Mouse (Mus musculus) embryonic facial prominence, embryonic 15.5 days (tissue): ENCODE results near the gene Vmo1. TPM values are rescaled to one million over a fixed set of nuclear protein-coding genes. Genes with fewer than 3 reads are reported as not detected.
A peak's percentile ranks its signal among the peaks of the same experiment; 100 is the strongest.

ENCODE experiments used
- ATAC-seq: fragments of 200-750 bp; cut with Nextera tagmentation; 2 replicates; pipeline ENCODE4 v1.8.0; 2017; ENCODE audit warnings: low read depth, moderate TSS enrichment; ENCODE audit not compliant: insufficient number of reproducible peaks, low FRiP score, low TSS enrichment
- H3K27ac ChIP-seq: fragments of 300-500 bp; sonication (generic); replicated peaks from 2 replicates; pipeline ENCODE4 v1.5.1; 2015; ENCODE audit warnings: mild to moderate bottlenecking, inconsistent platforms
- H3K27me3 ChIP-seq: fragments of 300-500 bp; sonication (generic); 2 replicates; pipeline ENCODE4 v1.6.1; 2015; ENCODE audit warnings: inconsistent platforms
- H3K36me3 ChIP-seq: fragments of 300-500 bp; sonication (generic); 2 replicates; pipeline ENCODE4 v1.6.1; 2015; ENCODE audit warnings: mild to moderate bottlenecking, inconsistent platforms
- H3K4me1 ChIP-seq: fragments of 300-500 bp; sonication (generic); 2 replicates; pipeline ENCODE4 v1.6.1; 2015; ENCODE audit warnings: inconsistent platforms
- H3K4me2 ChIP-seq: fragments of 300-500 bp; sonication (generic); replicated peaks from 2 replicates; pipeline ENCODE4 v1.6.1; 2015; ENCODE audit warnings: mild to moderate bottlenecking, inconsistent platforms
- H3K4me3 ChIP-seq: fragments of 300-500 bp; sonication (generic); replicated peaks from 2 replicates; pipeline ENCODE4 v1.5.1; 2015; ENCODE audit warnings: mild to moderate bottlenecking, inconsistent platforms
- H3K9ac ChIP-seq: fragments of 300-500 bp; sonication (generic); 2 replicates; pipeline ENCODE4 v1.6.1; 2015; ENCODE audit warnings: inconsistent platforms
- H3K9me3 ChIP-seq: fragments of 300-500 bp; sonication (generic); replicated peaks from 2 replicates; pipeline ENCODE4 v1.6.1; 2016; ENCODE audit warnings: inconsistent platforms
- WGBS: fragments of 180-500 bp; shearing (Covaris S2); methylation state at CpG from one replicate; pipeline ENCODE4 v1.1.7; 2015; 5-methylcytosine and 5-hydroxymethylcytosine counted together
- polyA plus RNA-seq: library from polyadenylated mRNA; unstranded; fragments of >200 nt; fragmentation: Nextera tagmentation; extraction: Ambion mirVana; gene quantifications from 2 replicates; pipeline ENCODE4 v1.2.1, GENCODE M21; 2015

Vmo1 gene
- polyA plus RNA-seq, 1 experiment from 2014 or later, result 0.60 TPM

DNA sequence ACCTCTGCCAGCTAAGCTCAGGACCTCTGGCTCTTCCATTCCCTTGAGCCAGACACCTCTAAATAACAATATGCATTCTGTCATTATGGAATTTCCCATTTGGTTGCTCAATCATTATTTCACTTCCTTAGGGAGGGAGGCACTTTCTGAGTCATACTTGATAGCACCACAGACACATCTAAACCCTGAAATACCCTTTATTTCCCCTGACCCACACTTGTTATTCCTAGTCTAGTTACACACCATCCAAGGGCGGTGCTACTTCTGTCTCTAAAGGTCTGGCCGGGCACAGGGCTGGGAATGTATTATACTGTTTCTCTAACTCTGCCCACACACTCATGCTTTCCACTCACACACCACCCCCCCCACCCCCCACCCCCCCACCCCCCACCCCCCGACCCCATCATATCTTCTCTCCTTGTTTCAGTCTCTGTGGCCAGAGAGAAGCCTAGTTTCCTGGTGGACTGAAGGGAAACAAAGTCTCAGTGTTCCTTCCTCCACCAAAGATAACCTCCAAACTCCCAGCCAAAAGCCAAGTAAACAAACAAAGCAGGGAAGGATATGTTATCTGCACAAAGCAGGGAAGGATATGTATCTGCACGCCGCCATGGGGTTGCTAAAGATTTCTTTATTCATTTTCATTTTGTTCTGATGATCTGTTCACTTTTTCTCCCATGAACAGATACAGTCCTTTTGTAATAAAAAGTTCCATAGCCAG lies 46.4 kb downstream of the Vmo1 start:
- Histone ChIP-seq H3K36me3 (no peaks in the 10 kb centered on the region), H3K27ac (no peak overlapping the region), H3K4me2 (no peak overlapping the region), H3K27me3 (peaks cover 19% of the 10 kb centered on the region), H3K9me3 (no peaks in the 10 kb centered on the region), H3K4me1 (peaks cover 17% of the 10 kb centered on the region), H3K9ac (no peak overlapping the region), H3K4me3 (no peak overlapping the region)
- no peak for ATAC-seq
- 76% methylated on average over 5 of the region's 5 CpGs for WGBS

DNA sequence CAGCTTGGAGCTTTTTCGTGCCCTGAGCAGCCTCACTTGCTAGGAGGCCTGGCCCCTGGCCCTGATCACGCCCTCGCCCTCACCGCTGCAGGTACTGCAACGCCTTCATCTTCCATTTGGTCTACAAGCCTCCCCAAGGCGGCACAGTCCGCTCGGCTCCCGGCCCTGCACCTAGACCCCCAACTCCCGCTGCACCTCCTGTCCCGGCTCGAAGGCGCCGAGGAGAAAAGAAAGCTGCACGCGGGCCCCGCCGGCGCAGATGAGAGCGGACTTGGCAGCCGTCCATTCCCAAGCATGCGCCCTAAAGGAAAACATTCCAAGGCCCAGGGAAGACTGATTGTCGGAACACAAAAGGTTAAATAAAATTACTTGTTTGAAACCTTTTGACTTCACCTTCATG lies 48.6 kb downstream of the Vmo1 start:
- Histone ChIP-seq H3K4me2 (peak overlapping the region; percentile 51), H3K27me3 (peaks cover 21% of the 10 kb centered on the region), H3K27ac (no peak overlapping the region), H3K4me3 (peak overlapping the region; percentile 24), H3K36me3 (no peaks in the 10 kb centered on the region), H3K4me1 (peaks cover 17% of the 10 kb centered on the region), H3K9ac (0 out of 2 replicates have a peak overlapping the region, but pooled peaks have one; percentile 4), H3K9me3 (no peaks in the 10 kb centered on the region)
- no peak for ATAC-seq
- WGBS, result 8% methylated on average over 23 of the region's 23 CpGs

GRCm38 (mm10) chr11:70465211-70465610 lies 49.2 kb downstream of the Vmo1 start:
- peaks cover 25% of the 10 kb centered on the region for H3K27me3 ChIP-seq
- peaks cover 17% of the 10 kb centered on the region for H3K4me1 ChIP-seq
- no peaks in the 10 kb centered on the region for H3K9me3 ChIP-seq
- H3K4me2 ChIP-seq, result peak overlapping the region; percentile 51
- no peak overlapping the region for H3K9ac ChIP-seq
- 26% methylated on average over 16 of the region's 16 CpGs for WGBS
- no peak for ATAC-seq
- no peaks in the 10 kb centered on the region for H3K36me3 ChIP-seq
- no peak overlapping the region for H3K27ac ChIP-seq
- peak overlapping the region; percentile 24 for H3K4me3 ChIP-seq

GRCm38 (mm10) chr11:70463970-70464369 lies 50.4 kb downstream of the Vmo1 start:
- no peak for ATAC-seq
- no peaks in the 10 kb centered on the region for H3K9me3 ChIP-seq
- 73% methylated on average over 5 of the region's 5 CpGs for WGBS
- H3K9ac ChIP-seq, result no peak overlapping the region
- no peak overlapping the region for H3K27ac ChIP-seq
- peaks cover 27% of the 10 kb centered on the region for H3K4me1 ChIP-seq
- H3K27me3 ChIP-seq, result peaks cover 33% of the 10 kb centered on the region
- H3K4me2 ChIP-seq, result no peak overlapping the region
- H3K4me3 ChIP-seq, result no peak overlapping the region
- H3K36me3 ChIP-seq, result no peaks in the 10 kb centered on the region

Other genes with a start within 250 kb of the Vmo1 start
- 5.9 and 6.9 TPM in 2 replicates for gene Alox12e, start 192.0 kb downstream of the Vmo1 start, polyA plus RNA-seq
- gene Alox15, start 162.6 kb downstream of the Vmo1 start, polyA plus RNA-seq, result 1.3 and 2.6 TPM in 2 replicates
- gene Pelp1, start 104.6 kb downstream of the Vmo1 start, polyA plus RNA-seq, result 33.6 and 35.0 TPM in 2 replicates
- gene Arrb2, start 82.0 kb downstream of the Vmo1 start, polyA plus RNA-seq, result 26.1 and 28.8 TPM in 2 replicates
- 37.0 and 42.9 TPM in 2 replicates for gene Med11, start 62.7 kb downstream of the Vmo1 start, polyA plus RNA-seq
- 0.63 and 0.71 TPM in 2 replicates for gene Zmynd15, start 55.2 kb downstream of the Vmo1 start, polyA plus RNA-seq
- 4.1 and 4.5 TPM in 2 replicates for gene Cxcl16, start 54.6 kb downstream of the Vmo1 start, polyA plus RNA-seq
- gene Tm4sf5, start 9.4 kb downstream of the Vmo1 start, polyA plus RNA-seq, result 1.1 TPM in 1 of 2 replicates, not detected in the other
- gene Gltpd2, start 4.6 kb upstream of the Vmo1 start, polyA plus RNA-seq, result 0.44 and 0.59 TPM in 2 replicates
- 727 and 733 TPM in 2 replicates for gene Psmb6, start 10.8 kb upstream of the Vmo1 start, polyA plus RNA-seq
- gene Gm40193, start 18.3 kb upstream of the Vmo1 start, polyA plus RNA-seq, result 1.1 and 3.3 TPM in 2 replicates
- 10.3 and 13.2 TPM in 2 replicates for gene Pld2, start 25.4 kb upstream of the Vmo1 start, polyA plus RNA-seq
- 16.7 and 20.3 TPM in 2 replicates for gene Mink1, start 48.3 kb upstream of the Vmo1 start, polyA plus RNA-seq
- gene 4930544D05Rik, start 101.2 kb upstream of the Vmo1 start, polyA plus RNA-seq, result not detected in 2 replicates
- 0.49 and 0.65 TPM in 2 replicates for gene Chrne, start 104.6 kb upstream of the Vmo1 start, polyA plus RNA-seq
- gene Gp1ba, start 124.5 kb upstream of the Vmo1 start, polyA plus RNA-seq, result 0.23 and 0.32 TPM in 2 replicates
- gene Rnf167, start 132.6 kb upstream of the Vmo1 start, polyA plus RNA-seq, result 129 and 147 TPM in 2 replicates
- 171 and 176 TPM in 2 replicates for gene Slc25a11, start 132.9 kb upstream of the Vmo1 start, polyA plus RNA-seq
- gene Pfn1, start 140.0 kb upstream of the Vmo1 start, polyA plus RNA-seq, result 1,669 and 1,769 TPM in 2 replicates
- gene Eno3, start 142.6 kb upstream of the Vmo1 start, polyA plus RNA-seq, result 81.9 and 112 TPM in 2 replicates
- gene Spag7, start 154.8 kb upstream of the Vmo1 start, polyA plus RNA-seq, result 155 and 164 TPM in 2 replicates
- 14.5 and 17.5 TPM in 2 replicates for gene Camta2, start 173.5 kb upstream of the Vmo1 start, polyA plus RNA-seq
- gene Inca1, start 185.5 kb upstream of the Vmo1 start, polyA plus RNA-seq, result 1.2 and 1.6 TPM in 2 replicates
- 4.7 and 5.9 TPM in 2 replicates for gene Kif1c, start 185.9 kb upstream of the Vmo1 start, polyA plus RNA-seq
- 7.1 and 7.2 TPM in 2 replicates for gene Zfp3, start 249.6 kb upstream of the Vmo1 start, polyA plus RNA-seq